Mouse (Mus musculus) testis, adult 2 months (tissue): ENCODE data around the gene Trim72. TPM values are rescaled to one million over a fixed set of nuclear protein-coding genes. Genes with fewer than 3 reads are reported as not detected.

ENCODE experiments used
- H3K27ac ChIP-seq: fragments of 200-500 bp; 2 replicates; pipeline ENCODE4 v1.5.1; 2012; ENCODE audit warnings: low read depth, low read length; ENCODE audit not compliant: control insufficient read depth, insufficient read depth
- H3K27me3 ChIP-seq: fragments of 200-500 bp; 2 replicates; pipeline ENCODE4 v1.6.1; 2012; ENCODE audit warnings: mild to moderate bottlenecking, low read length, moderate library complexity; ENCODE audit not compliant: control insufficient read depth, insufficient read depth
- H3K36me3 ChIP-seq: fragments of 200-500 bp; 2 replicates; pipeline ENCODE4 v1.6.1; 2012; ENCODE audit warnings: mild to moderate bottlenecking, low read length; ENCODE audit not compliant: control insufficient read depth, insufficient read depth
- H3K4me1 ChIP-seq: fragments of 200-500 bp; 2 replicates; pipeline ENCODE4 v1.6.1; 2012; ENCODE audit warnings: low read length; ENCODE audit not compliant: control insufficient read depth, insufficient read depth
- H3K4me3 ChIP-seq: fragments of 200-500 bp; 2 replicates; pipeline ENCODE4 v1.5.1; 2012; ENCODE audit warnings: low read depth, mild to moderate bottlenecking, low read length, moderate library complexity, mixed read lengths; ENCODE audit not compliant: control insufficient read depth
- CTCF ChIP-seq: fragments of 200-500 bp; IDR thresholded peaks from 2 replicates; pipeline ENCODE4 v1.5.1; 2012; ENCODE audit warnings: low read depth, mild to moderate bottlenecking, inconsistent platforms, low read length, moderate library complexity; ENCODE audit not compliant: control insufficient read depth, insufficient read depth, insufficient replicate concordance
- POLR2A ChIP-seq: fragments of 200-500 bp; IDR thresholded peaks from 2 replicates; pipeline ENCODE4 v1.6.1; 2012; ENCODE audit warnings: low read depth, mild to moderate bottlenecking, inconsistent platforms, low read length, moderate library complexity; ENCODE audit not compliant: control insufficient read depth
- polyA plus RNA-seq: library from polyadenylated mRNA; depleted of rRNA; stranded (reverse); fragments of >200 nt; gene quantifications from 2 replicates; pipeline ENCODE4 v1.2.3, GENCODE M21; 2012

Trim72 gene
- polyA plus RNA-seq, 1 experiment: 0.32 TPM

DNA sequence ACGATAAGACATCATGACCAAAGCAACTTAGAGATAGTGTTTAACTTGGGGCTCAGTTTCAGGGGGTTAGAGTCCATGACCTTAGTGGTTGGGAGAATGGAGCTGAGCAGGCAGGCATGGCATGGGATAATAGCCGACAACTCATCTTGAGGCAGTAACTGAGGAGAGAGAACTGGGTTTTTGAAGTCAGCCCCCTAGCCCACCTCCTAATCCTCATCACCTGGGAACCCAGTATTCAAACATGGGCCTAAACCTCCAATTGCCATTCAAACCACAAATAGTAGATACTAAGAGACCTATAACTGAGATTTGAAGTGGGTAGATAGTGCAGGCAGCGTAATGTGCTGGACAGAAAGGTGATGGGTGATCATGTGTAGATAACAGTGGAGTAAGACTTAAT lies 23.1 kb upstream of the Trim72 start:
- Histone ChIP-seq H3K36me3 (peaks cover 3% of the 10 kb centered on the region), H3K27me3 (no peaks in the 10 kb centered on the region), H3K4me1 (no peaks in the 10 kb centered on the region), H3K4me3 (no peak overlapping the region), H3K27ac (no peak overlapping the region)
- TF ChIP-seq CTCF (no peak), POLR2A (no peak)

DNA sequence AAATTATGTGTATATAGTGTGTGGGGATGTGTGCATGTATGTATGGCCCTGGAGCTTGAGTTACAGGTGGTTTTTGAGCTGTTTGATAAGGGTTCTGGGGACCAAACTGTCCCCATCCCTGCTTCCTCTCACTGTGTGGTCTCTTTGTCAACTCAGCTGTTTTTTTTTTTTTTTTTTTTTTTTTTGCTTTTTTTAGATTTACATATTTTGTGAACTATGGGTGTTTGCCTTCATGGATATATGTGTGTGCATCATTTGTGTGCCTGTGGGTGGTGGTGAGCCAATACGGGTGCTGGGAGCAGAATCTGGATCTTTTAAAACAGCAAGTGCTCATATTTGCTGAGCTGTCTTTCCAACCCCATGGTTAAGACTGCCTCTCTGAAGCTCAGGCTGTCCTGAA lies 14.8 kb upstream of the Trim72 start:
- no peak overlapping the region for H3K4me3 ChIP-seq
- H3K4me1 ChIP-seq: no peaks in the 10 kb centered on the region
- TF ChIP-seq POLR2A (no peak), CTCF (no peak)
- no peaks in the 10 kb centered on the region for H3K27me3 ChIP-seq
- no peaks in the 10 kb centered on the region; the same call in 1 of the 2 replicates for H3K36me3 ChIP-seq
- H3K27ac ChIP-seq: no peak overlapping the region

DNA sequence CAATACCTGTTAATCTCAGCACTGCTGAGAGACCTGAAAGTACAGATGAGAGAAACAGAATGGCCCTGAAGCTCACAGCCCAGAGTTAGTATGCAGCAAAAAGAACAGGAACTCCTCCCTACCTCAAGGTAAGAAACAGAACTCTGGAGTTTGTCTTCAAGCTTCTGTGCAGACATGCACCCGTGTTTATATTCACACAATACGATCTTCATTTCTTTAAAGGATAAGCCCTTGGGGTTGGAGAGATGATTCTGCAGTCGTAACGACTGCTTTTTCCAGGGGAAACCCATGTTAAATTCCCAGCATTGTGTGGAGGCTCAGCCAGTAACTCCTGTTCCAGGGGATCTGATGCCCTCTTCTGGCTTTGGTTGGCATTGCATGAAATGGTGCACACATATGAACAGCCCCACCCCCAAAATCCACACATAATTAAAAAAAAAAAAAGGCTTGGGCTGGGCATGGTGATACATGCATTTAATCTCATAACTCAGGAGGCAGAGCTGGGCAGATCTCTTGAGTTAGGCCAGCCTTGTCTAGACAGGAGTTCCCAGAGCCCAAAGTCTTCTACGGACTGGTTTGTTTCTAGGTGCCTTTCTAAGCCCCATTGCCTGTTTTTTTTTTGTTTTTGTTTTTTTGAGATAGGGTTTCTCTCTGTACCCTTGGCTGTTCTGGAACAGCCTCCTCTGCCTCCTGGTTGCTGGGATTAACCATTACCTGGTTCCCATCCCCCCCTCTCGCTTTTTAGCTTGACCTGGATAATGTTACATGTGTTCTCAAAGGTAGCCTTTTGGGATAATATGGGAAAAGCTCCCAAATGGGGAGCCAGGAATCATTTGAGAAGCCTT lies 11.9 kb upstream of the Trim72 start:
- Histone ChIP-seq H3K27ac (no peak overlapping the region), H3K4me1 (no peaks in the 10 kb centered on the region), H3K36me3 (no peaks in the 10 kb centered on the region; the same call in 1 of the 2 replicates), H3K4me3 (no peak overlapping the region), H3K27me3 (no peaks in the 10 kb centered on the region)
- peak; percentile 22; the same call in 1 of the 2 replicates for TF ChIP-seq CTCF
- no peak for TF ChIP-seq POLR2A

DNA sequence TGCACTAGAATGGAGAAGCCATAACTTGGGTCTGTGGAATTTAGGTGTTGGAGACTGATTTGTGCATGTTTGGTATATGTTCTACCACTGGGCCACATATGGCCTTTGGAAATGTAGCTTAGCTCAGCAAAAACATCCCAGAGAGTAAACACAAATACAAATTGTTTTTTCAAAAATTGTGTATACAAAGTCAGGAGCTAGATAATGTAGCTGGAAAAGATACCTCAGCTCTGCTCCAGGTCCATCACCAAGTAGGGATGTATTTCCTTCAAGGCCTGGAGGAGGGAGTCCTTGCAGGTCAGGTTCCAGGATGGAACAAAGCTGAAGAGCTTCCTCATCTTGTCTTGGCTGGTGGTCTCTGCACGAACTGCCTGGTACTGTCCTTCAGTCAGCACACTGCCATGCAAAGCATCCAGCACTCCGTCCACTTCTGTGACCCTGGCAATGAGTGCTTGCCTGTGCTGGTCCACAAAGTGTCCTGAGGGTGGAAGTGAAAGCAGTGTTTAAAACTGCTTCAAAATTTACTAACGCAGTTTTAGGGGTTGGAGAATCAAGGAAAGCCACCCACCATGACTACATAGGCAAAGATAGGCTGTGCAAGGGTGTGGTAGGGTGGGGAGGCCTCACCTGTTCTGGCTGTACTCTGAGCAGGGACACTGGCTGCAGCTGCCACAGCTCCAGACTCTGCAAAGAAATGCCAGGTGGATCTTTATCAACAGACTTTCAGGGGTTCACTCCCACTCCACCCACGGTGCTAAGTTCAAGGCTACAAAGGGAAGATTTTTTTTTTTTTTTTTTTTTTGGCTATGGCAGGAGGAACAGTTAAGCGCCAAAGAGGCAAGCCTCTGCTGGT lies 11.0 kb upstream of the Trim72 start:
- Histone ChIP-seq H3K4me1 (no peaks in the 10 kb centered on the region), H3K4me3 (no peak overlapping the region), H3K27ac (no peak overlapping the region), H3K27me3 (no peaks in the 10 kb centered on the region), H3K36me3 (no peaks in the 10 kb centered on the region; the same call in 1 of the 2 replicates)
- TF ChIP-seq POLR2A (no peak), CTCF (no peak)

DNA sequence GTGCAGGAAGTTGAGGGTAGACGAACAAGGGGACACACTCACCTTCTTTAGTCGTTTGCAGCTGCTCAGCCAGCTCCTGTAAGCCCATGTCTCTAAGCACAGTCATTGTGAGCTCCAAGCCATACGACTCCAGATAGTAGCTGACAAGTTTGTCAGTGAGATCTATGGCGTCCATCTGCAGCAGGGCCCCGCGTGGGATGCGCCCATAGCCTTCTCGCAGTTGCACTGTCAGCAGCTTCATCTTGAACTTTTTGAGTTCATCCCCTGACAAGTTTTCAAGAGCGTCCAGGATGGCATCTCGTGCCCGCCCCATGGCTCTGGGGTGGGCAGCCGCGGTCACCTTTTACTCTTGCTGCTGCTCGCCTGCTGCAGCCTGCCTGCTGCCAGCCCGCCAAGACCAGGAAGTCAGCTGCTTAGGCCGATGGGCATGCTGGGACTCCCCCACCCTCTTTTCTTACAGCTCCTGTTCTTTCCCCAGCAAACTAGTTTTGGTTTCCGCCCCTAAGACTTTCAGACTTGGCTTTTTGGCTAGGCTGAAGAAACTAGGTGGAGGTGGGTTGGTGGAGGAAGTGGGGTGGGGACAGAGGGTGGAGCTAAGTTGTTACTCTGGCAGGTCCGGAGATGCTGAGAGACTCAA lies 10.3 kb upstream of the Trim72 start, which contains the start of gene Pycard:
Gene Pycard (minus strand): TSS at position 527 of the 637 bp plus-strand sequence.
- no peak within 1 kb of the TSS for H3K4me3 ChIP-seq
- no peak for TF ChIP-seq CTCF
- no peak for TF ChIP-seq POLR2A
- H3K36me3 ChIP-seq: no peaks in the 10 kb centered on the region; the same call in 1 of the 2 replicates

DNA sequence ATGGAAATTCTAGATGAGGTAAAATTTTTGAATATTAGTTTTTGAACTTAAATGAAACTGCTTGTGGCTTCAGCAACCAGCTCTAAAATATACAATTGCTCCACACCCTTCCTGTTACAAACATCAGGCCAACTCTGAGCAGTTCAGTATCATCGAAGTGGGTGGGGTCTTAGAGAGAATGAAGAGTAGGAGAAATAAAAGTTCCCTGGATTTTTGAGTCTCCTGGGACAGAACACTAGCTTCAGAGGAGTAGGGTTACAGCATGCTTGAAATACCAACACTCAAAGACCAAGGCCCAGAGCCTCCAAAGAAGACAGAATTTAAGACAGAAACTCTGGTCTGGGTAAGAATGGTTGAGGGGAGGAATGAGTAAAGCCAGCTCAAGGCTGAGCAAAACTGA lies 4.3 kb upstream of the Trim72 start:
- no peak for TF ChIP-seq CTCF
- TF ChIP-seq POLR2A: no peak
- Histone ChIP-seq H3K27me3 (no peaks in the 10 kb centered on the region), H3K4me3 (no peak overlapping the region), H3K27ac (no peak overlapping the region), H3K4me1 (peaks cover 2% of the 10 kb centered on the region), H3K36me3 (no peaks in the 10 kb centered on the region)

More for the DNA sequence above, 10.3 kb upstream of the Trim72 start, which contains the start of gene Pycard:
- Histone ChIP-seq H3K27me3 (no peaks in the 10 kb centered on the region), H3K4me1 (no peaks in the 10 kb centered on the region), H3K27ac (no peak within 1 kb of the TSS)
